Mouse (Mus musculus): ENCODE data around the gene Gcnt7. TPM values are rescaled to one million over a fixed set of nuclear protein-coding genes. Genes with fewer than 3 reads are reported as not detected.

Gcnt7 gene
- polyA plus RNA-seq, 1 experiment from 2014 or later, result 2.3 TPM

DNA sequence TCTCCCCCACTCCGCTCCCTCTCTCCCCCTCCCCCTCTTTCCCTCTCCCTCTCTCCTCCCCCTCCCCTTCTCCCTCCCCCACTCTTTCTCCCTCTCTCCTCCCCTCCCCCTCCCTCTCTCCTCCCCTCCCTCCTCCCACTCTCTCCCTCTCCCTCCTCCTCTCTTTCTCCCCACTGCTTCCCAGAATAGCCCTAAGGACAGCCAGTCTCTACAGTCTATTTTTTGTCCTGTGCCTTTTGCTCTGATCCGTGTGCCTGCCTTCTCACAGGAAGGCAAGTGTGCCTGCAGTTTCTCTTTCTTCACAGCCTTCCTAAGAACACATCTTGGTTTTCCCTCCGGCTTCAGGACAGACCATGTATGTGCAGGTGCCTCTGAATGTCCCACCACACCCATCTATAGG is 19.0 kb upstream of the Gcnt7 start:
- ATAC-seq (replicated peaks), result no peak
- H3K36me3 ChIP-seq, result no peaks in the 10 kb centered on the region
- WGBS, result 36% methylated on average over 3 of the region's 3 CpGs

DNA sequence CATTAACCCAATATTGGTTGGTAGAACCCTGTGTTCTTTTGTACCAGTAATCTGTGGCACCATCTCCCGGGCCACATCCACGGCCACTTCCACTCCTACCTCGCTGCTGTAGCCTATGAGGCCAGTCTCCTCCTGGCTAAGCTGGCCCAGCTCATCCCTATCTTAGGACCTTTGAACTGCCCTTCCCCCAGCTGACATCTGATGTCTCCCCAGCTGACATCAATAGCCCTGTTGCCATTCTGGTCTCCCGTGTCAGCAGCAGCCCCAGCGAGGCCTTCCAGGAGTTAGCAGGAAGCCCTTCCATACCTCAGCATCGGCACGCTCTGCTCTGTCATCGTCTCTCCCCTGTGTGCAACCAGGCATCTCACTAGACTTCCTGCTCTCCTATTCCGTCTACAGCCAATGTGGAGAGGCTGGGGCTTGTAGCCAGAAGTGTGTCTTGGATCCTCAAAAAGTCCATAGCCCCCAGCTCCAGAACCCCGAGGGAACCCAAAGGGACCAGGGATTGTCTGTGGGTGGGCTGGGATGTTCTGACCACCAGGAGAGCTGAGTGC is 18.4 kb upstream of the Gcnt7 start:
- H3K27ac ChIP-seq (replicated peaks), result no peak overlapping the region
- H3K9me3 ChIP-seq, result no peaks in the 10 kb centered on the region
- no peaks in the 10 kb centered on the region for H3K36me3 ChIP-seq
- H3K4me2 ChIP-seq (replicated peaks), result no peak overlapping the region
- H3K27me3 ChIP-seq, result no peaks in the 10 kb centered on the region
- 44% methylated on average over 10 of the region's 10 CpGs for WGBS
- no peak for ATAC-seq (replicated peaks)
- H3K4me3 ChIP-seq, result no peak overlapping the region
- no peak overlapping the region for H3K9ac ChIP-seq (replicated peaks)
- H3K4me1 ChIP-seq, result peaks cover 12% of the 10 kb centered on the region

More for the DNA sequence above, 19.0 kb upstream of the Gcnt7 start:
- Histone ChIP-seq H3K4me1 (peaks cover 8% of the 10 kb centered on the region), H3K4me2 (replicated peaks) (no peak overlapping the region), H3K9ac (replicated peaks) (no peak overlapping the region), H3K27me3 (no peaks in the 10 kb centered on the region), H3K27ac (replicated peaks) (no peak overlapping the region), H3K4me3 (no peak overlapping the region), H3K9me3 (no peaks in the 10 kb centered on the region)

DNA sequence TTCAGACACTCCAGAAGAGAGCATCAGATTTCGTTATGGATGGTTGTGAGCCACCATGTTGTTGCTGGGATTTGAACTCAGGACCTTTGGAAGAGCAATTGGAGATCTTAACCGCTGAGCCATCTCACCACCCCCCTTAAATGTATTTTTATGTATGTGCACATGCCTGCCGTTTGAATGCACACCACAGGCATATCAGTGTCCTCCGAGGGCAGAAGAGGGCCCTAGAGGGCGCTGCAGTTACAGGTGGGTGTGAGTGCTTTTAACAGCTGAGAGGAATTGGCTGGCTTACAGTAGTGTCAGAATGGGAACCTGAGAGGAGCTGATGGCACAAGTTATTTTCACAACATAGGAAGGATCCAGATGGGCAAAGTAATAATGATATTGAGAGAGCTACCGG is 16.6 kb upstream of the Gcnt7 start:
- Histone ChIP-seq H3K9me3 (no peaks in the 10 kb centered on the region), H3K9ac (replicated peaks) (no peak overlapping the region), H3K27me3 (no peaks in the 10 kb centered on the region), H3K36me3 (peaks cover under 1% of the 10 kb centered on the region), H3K4me3 (no peak overlapping the region), H3K27ac (replicated peaks) (no peak overlapping the region), H3K4me2 (replicated peaks) (no peak overlapping the region), H3K4me1 (peaks cover 12% of the 10 kb centered on the region)
- no peak for ATAC-seq (replicated peaks)
- 29% methylated on average over 6 of the region's 6 CpGs for WGBS

DNA sequence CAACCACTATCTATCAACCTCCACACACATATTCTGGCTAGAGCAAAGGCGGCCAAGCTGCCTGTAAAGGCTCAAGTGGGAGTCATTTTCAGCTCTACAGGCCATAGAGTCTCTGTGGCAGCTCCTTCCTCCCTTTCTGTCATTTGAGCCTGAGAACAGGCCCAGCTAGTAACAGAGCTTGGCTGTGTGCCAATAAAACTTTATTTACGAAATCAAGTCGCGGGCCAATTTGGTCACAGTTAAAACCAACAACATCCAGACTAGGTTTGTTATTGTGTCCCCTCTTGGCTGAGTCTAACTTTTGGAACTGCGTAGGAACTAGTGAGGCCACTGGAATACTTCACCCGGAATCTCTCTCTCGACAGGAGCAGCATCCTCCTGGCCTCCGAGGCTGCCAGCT is 15.2 kb upstream of the Gcnt7 start:
- H3K27ac ChIP-seq (replicated peaks), result no peak overlapping the region
- H3K36me3 ChIP-seq, result peaks cover 11% of the 10 kb centered on the region
- H3K9ac ChIP-seq (replicated peaks), result no peak overlapping the region
- H3K9me3 ChIP-seq, result no peaks in the 10 kb centered on the region
- H3K4me2 ChIP-seq (replicated peaks), result no peak overlapping the region
- WGBS, result 40% methylated on average over 8 of the region's 8 CpGs
- no peak for ATAC-seq (replicated peaks)
- peaks cover 16% of the 10 kb centered on the region for H3K4me1 ChIP-seq
- no peak overlapping the region for H3K4me3 ChIP-seq
- no peaks in the 10 kb centered on the region for H3K27me3 ChIP-seq

DNA sequence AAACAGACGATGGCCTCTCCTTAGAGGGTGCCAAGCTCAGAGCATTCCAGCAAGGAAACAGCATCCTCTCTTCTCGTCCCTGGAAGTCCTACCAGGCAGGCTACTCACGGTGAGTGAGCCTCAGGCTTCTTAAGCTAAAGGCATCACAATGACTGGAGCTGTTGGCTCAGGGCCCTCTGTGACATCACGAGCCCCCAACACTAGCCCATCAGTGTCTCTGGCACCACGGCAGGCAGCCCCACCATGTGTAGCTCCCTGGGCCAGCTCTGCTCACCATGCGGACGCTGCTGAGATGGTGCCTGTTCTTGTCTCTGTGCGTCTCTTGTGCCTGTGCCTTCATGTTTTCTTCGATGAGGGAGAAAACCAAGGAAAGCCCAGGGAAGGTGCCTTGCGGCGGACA is 13.9 kb upstream of the Gcnt7 start, which contains the start of gene Fam209:
TSS of gene Fam209 (plus strand) at position 203 of the 400 bp plus-strand sequence.
- Histone ChIP-seq H3K27ac (replicated peaks) (no peak within 1 kb of the TSS), H3K4me1 (peaks cover 24% of the 10 kb centered on the region), H3K27me3 (no peaks in the 10 kb centered on the region), H3K9me3 (no peaks in the 10 kb centered on the region), H3K4me3 (no peak within 1 kb of the TSS), H3K9ac (replicated peaks) (no peak within 1 kb of the TSS), H3K4me2 (replicated peaks) (no peak within 1 kb of the TSS), H3K36me3 (peaks cover 14% of the 10 kb centered on the region)
- no peak for ATAC-seq (replicated peaks)
- WGBS, result 67% methylated on average over 11 of the region's 11 CpGs

DNA sequence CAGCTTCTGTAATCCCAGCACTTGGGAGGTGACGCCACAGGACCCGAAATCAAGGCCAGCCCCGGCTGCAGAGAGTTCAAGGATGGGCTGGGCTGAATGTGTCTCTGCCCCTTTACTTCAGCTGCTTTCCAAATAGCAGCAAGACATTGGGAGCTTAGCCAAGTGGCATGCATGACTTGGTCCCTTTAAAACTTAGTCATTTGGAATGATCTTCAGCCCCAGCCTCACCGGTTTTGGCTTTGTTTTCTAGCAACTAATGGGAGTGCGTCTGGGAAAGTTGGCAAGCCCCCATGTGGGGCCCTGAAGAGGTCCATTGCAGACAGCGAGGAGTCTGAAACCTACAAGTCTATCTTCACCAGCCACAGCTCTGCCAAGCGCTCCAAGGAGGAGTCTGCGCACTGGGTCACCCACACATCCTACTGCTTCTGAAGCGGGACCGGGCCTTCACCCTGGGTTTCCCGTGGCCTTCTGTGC is 10.0 kb upstream of the Gcnt7 start:
- peak overlapping the region; percentile 44 for H3K27ac ChIP-seq (replicated peaks)
- H3K36me3 ChIP-seq, result peaks cover 39% of the 10 kb centered on the region
- no peak overlapping the region for H3K9ac ChIP-seq (replicated peaks)
- ATAC-seq (replicated peaks), result peak; percentile 82
- no peaks in the 10 kb centered on the region for H3K9me3 ChIP-seq
- H3K27me3 ChIP-seq, result no peaks in the 10 kb centered on the region
- H3K4me3 ChIP-seq, result no peak overlapping the region
- WGBS, result 29% methylated on average over 11 of the region's 11 CpGs
- no peak overlapping the region for H3K4me2 ChIP-seq (replicated peaks)
- H3K4me1 ChIP-seq, result peaks cover 21% of the 10 kb centered on the region

DNA sequence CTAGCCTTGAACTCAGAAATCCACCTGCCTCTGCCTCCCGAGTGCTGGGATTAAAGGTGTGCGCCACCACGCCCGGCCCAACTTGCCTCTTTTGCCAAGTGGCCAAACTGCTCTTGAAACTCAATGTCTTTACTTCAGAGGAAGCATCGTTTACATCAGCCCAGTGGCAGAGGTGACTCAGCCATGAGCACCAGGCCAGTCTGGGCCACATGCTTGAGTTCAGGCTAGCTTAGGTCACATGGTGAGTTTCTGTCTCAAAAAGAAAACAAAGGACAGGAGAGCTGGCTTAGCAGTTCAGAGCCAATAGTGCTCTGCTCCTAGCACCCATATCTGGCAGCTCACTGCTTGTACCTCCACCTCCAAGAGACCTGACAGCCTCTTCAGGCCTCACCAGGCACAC is 8.8 kb upstream of the Gcnt7 start:
- no peak for ATAC-seq (replicated peaks)
- Histone ChIP-seq H3K4me1 (peaks cover 15% of the 10 kb centered on the region), H3K9ac (replicated peaks) (no peak overlapping the region), H3K36me3 (peaks cover 42% of the 10 kb centered on the region), H3K4me2 (replicated peaks) (no peak overlapping the region), H3K27ac (replicated peaks) (0 out of 2 replicates have a peak overlapping the region, but pooled peaks have one; percentile 23), H3K4me3 (no peak overlapping the region), H3K27me3 (no peaks in the 10 kb centered on the region), H3K9me3 (no peaks in the 10 kb centered on the region)
- WGBS, result 89% methylated on average over 5 of the region's 5 CpGs

DNA sequence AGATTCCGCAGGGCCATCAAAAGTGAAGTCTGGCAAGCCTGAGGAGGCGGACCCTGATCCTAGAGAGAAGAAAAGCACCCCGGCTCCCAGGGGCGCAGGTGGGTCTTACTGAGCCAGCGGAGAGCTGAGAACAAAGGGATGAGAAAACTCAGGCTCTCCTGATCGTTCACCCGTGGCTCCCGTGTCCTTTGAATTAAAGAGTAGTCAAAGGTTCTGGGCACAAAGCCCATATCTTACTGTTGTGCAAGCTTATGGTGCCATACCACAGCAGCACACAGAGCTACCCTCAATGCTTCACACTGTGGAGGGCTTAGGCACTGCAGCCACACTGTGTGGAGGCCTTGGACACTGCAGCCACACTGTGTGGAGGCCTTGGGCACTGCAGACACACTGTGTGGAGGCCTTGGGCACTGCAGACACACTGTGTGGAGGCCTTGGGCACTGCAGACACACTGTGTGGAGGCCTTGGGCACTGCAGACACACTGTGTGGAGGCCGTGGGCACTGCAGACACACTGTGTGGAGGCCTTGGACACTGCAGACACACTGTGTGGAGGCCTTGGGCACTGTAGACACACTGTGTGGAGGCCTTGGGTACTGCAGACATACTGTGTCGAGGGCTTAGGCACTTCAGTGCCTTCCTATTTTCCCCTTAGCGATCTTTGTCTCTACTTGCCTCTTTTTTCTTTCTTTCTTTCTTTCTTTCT is 8.2 kb upstream of the Gcnt7 start:
- no peak overlapping the region for H3K4me2 ChIP-seq (replicated peaks)
- no peak overlapping the region for H3K27ac ChIP-seq (replicated peaks)
- no peaks in the 10 kb centered on the region for H3K9me3 ChIP-seq
- no peaks in the 10 kb centered on the region for H3K27me3 ChIP-seq
- H3K9ac ChIP-seq (replicated peaks), result no peak overlapping the region
- H3K36me3 ChIP-seq, result peaks cover 42% of the 10 kb centered on the region
- no peak overlapping the region for H3K4me3 ChIP-seq
- no peak for ATAC-seq (replicated peaks)
- 61% methylated on average over 11 of the region's 11 CpGs for WGBS
- H3K4me1 ChIP-seq, result peaks cover 12% of the 10 kb centered on the region

DNA sequence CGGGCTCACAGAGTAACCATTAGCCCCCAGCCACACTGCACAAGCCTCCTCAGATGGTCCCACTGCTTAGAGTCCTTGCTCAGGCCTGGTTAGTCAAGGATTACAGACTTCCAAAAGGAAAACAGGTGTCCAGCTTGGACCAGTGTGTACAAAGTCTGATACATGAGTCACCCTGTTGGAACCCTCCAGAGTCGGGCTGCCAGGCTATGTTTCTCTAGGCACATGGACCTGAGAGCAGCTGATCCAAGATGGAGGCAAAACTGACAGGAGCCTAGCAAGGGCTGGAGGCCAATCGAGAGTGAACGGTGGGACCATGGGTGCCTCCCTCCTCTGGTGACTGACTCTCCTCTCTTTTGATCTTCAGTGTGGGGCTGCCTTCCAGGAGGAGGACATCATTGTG is 4.4 kb upstream of the Gcnt7 start:
- no peak for ATAC-seq (replicated peaks)
- no peak overlapping the region for H3K4me3 ChIP-seq
- no peaks in the 10 kb centered on the region for H3K9me3 ChIP-seq
- no peak overlapping the region for H3K4me2 ChIP-seq (replicated peaks)
- H3K27ac ChIP-seq (replicated peaks), result no peak overlapping the region
- peaks cover 1% of the 10 kb centered on the region; the same call in 1 of the 2 replicates for H3K4me1 ChIP-seq
- 94% methylated on average over 4 of the region's 4 CpGs for WGBS
- H3K9ac ChIP-seq (replicated peaks), result no peak overlapping the region
- H3K27me3 ChIP-seq, result no peaks in the 10 kb centered on the region
- H3K36me3 ChIP-seq, result peaks cover 28% of the 10 kb centered on the region

DNA sequence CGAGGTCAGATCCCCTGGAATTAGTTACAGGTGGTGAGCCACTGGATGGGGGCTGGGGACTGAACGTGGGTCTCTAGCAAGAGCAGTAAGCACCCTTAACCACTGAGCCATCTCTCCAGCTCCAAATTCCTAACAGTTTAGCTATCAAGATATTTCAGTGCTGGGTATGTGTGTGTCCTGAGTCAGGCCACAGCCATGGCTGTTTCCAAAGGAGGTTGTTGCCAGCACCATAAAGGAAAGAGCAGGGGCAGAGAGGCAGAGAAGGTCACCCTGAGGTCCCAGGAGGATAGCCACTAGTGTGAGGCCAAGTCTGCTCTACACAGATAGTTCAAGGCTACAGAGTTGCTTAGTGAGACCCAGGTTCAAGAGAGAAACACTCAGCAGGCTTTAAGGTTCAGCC is 2.3 kb upstream of the Gcnt7 start:
- Histone ChIP-seq H3K36me3 (peaks cover 25% of the 10 kb centered on the region), H3K4me3 (no peak overlapping the region), H3K4me1 (no peaks in the 10 kb centered on the region), H3K27ac (replicated peaks) (no peak overlapping the region), H3K4me2 (replicated peaks) (no peak overlapping the region), H3K27me3 (no peaks in the 10 kb centered on the region), H3K9me3 (no peaks in the 10 kb centered on the region), H3K9ac (replicated peaks) (no peak overlapping the region)
- ATAC-seq (replicated peaks), result no peak
- 84% methylated on average over 2 of the region's 2 CpGs for WGBS

DNA sequence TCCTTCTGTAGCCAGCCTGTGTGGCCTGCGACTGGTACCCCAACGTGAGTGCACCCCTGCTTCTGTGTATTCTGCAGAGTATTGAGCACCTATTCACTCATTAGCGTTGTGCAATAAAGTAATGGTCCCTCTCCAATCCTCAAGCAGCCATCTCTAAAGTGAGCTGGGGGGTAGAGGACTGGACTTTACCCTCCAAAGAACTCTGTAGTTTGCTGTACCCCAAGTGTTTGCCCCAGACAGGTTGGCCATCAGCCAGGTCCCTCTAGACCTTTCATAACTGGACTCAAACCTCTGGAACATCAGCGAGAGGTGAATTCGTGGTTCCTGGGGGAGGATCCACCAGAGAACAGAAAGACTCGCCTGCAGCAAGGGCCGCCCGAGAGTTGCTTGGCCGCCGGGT is 5.9 kb downstream of the Gcnt7 start:
- Histone ChIP-seq H3K27ac (replicated peaks) (no peak overlapping the region), H3K4me1 (no peaks in the 10 kb centered on the region), H3K27me3 (no peaks in the 10 kb centered on the region), H3K36me3 (peaks cover 65% of the 10 kb centered on the region), H3K4me2 (replicated peaks) (no peak overlapping the region), H3K9ac (replicated peaks) (no peak overlapping the region), H3K4me3 (no peak overlapping the region), H3K9me3 (no peaks in the 10 kb centered on the region)
- no peak for ATAC-seq (replicated peaks)
- WGBS, result 96% methylated on average over 10 of the region's 10 CpGs

DNA sequence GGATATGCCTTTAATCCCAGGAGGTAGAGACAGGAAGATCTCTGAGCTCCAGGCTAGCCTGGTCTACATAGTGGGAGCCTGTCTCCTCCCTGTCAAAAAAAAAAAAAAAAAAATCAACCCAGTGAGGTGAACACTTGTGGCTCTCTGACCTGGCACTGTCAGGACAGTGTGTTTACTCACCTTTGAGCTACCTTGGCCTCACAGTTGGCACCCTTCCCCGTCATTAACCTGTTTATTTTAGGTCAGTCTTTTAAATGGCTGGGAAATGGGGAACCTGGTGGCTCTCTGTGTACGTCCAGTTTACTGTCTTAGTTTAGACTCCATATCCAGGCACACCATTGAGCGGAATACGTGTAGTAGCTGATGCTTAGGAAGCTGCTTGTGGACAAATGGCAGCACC is 6.4 kb downstream of the Gcnt7 start:
- Histone ChIP-seq H3K27ac (replicated peaks) (no peak overlapping the region), H3K4me2 (replicated peaks) (no peak overlapping the region), H3K4me1 (no peaks in the 10 kb centered on the region), H3K9me3 (no peaks in the 10 kb centered on the region), H3K4me3 (no peak overlapping the region), H3K27me3 (no peaks in the 10 kb centered on the region), H3K36me3 (peaks cover 65% of the 10 kb centered on the region), H3K9ac (replicated peaks) (no peak overlapping the region)
- WGBS, result 96% methylated on average over 4 of the region's 4 CpGs
- no peak for ATAC-seq (replicated peaks)

DNA sequence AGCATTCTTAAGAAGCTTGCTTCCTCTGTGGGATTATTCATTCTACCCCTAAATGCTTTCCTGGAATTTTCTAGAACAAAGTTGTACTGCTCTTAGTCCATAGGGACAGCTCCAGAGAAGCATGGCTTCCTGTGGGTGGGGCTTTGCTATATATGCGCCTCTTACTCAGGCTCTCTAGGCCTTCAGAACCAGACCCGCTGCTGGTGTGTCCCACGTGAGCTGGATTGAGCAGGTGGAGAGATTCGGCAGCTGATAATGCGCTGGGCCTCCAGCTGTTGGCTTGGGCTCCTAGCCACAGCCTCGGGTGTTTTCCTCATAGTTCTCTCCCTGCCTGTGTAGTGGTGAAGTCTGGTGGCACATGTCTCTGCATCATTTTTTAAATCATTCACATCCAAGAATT is 7.8 kb downstream of the Gcnt7 start:
- Histone ChIP-seq H3K27me3 (no peaks in the 10 kb centered on the region), H3K4me1 (no peaks in the 10 kb centered on the region), H3K36me3 (peaks cover 77% of the 10 kb centered on the region), H3K4me2 (replicated peaks) (no peak overlapping the region), H3K9me3 (no peaks in the 10 kb centered on the region), H3K9ac (replicated peaks) (no peak overlapping the region), H3K27ac (replicated peaks) (no peak overlapping the region), H3K4me3 (no peak overlapping the region)
- 94% methylated on average over 6 of the region's 6 CpGs for WGBS
- ATAC-seq (replicated peaks), result no peak

Measured in forebrain, embryonic 15.5 days (tissue).